Mouse (Mus musculus) small intestine, adult 2 months (tissue): ENCODE measurements at regions not wholly inside any gene's neighbourhood (a gene's known extent, or its start where the extent isn't known, plus 50 kb on each side); places are given as distances from the start of the nearest gene placed in this dataset.

Experiments used
- H3K27ac ChIP-seq: fragments of 200-500 bp; 2 replicates; pipeline ENCODE4 v1.5.1; 2012; ENCODE audit warnings: low read depth, low read length, control low read depth, inconsistent platforms; ENCODE audit not compliant: insufficient read depth
- H3K27me3 ChIP-seq: fragments of 200-500 bp; 2 replicates; pipeline ENCODE4 v1.6.1; 2012; ENCODE audit warnings: mild to moderate bottlenecking, moderate library complexity, low read length, inconsistent platforms; ENCODE audit not compliant: control insufficient read depth, insufficient read depth
- H3K36me3 ChIP-seq: fragments of 200-500 bp; 2 replicates; pipeline ENCODE4 v1.6.1; 2012; ENCODE audit warnings: mild to moderate bottlenecking, low read length, control low read depth, inconsistent platforms; ENCODE audit not compliant: control insufficient read depth, insufficient read depth
- H3K4me1 ChIP-seq: fragments of 200-500 bp; 2 replicates; pipeline ENCODE4 v1.6.1; 2012; ENCODE audit warnings: low read length, inconsistent platforms, mixed read lengths; ENCODE audit not compliant: control insufficient read depth, insufficient read depth, insufficient read length
- H3K4me3 ChIP-seq: fragments of 200-500 bp; 2 replicates; pipeline ENCODE4 v1.5.1; 2012; ENCODE audit warnings: low read depth, mild to moderate bottlenecking, control low read depth, inconsistent platforms, low read length, moderate library complexity
- CTCF ChIP-seq: fragments of 200-500 bp; IDR thresholded peaks from 2 replicates; pipeline ENCODE4 v1.5.1; 2012; ENCODE audit warnings: low read depth, mild to moderate bottlenecking, control low read depth, inconsistent platforms, low read length, moderate library complexity, mixed read lengths; ENCODE audit not compliant: insufficient replicate concordance, insufficient read length; ENCODE audit errors: extremely low read depth
- POLR2A ChIP-seq: fragments of 200-500 bp; IDR thresholded peaks from 2 replicates; pipeline ENCODE4 v1.6.1; 2012; ENCODE audit warnings: low read depth, mild to moderate bottlenecking, control low read depth, inconsistent platforms, low read length, moderate library complexity
- WGBS: fragments of 180-500 bp; shearing (Covaris S2); methylation state at CpG from one replicate; pipeline ENCODE4 v1.1.7; 2018; 5-methylcytosine and 5-hydroxymethylcytosine counted together

DNA sequence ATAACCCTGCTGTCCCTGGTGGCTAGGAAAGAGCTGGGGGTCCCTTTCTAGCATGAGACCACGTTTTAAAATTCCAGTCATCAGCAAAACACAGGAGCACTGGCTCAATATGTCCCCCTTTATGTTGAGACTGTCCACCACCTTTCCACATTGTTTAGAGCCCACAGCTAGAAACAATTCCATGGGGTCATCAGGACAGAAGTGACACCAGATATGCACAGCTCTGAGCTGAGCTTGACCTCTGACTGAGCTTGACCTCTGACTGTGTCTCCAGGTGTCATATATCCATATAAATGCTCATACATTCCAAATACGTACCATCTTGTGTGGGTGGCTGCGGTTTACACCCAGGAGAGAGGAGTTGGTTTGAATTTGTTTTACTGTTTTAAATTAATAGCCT, 262.1 kb upstream of the Ppargc1a start:
- no peak overlapping the region for H3K4me3 ChIP-seq
- no peaks in the 10 kb centered on the region for H3K4me1 ChIP-seq
- H3K36me3 ChIP-seq, result no peaks in the 10 kb centered on the region
- 59% methylated on average over 3 of the region's 3 CpGs for WGBS
- no peaks in the 10 kb centered on the region for H3K27me3 ChIP-seq
- no peak for TF ChIP-seq POLR2A
- no peak for TF ChIP-seq CTCF
- no peak overlapping the region for H3K27ac ChIP-seq

- Histone ChIP-seq H3K27me3 (no peaks in the 10 kb centered on the region), H3K27ac (no peak overlapping the region), H3K4me3 (no peak overlapping the region), H3K4me1 (no peaks in the 10 kb centered on the region), H3K36me3 (no peaks in the 10 kb centered on the region)
- 87% methylated on average over 5 of the region's 5 CpGs for WGBS
- no peak for TF ChIP-seq CTCF
- TF ChIP-seq POLR2A, result no peak
Measured at GRCm38 (mm10) chr5:51829020-51829419, 261.5 kb upstream of the Ppargc1a start.

- Histone ChIP-seq H3K4me3 (no peak overlapping the region), H3K27me3 (no peaks in the 10 kb centered on the region), H3K4me1 (no peaks in the 10 kb centered on the region), H3K27ac (no peak overlapping the region), H3K36me3 (no peaks in the 10 kb centered on the region)
- TF ChIP-seq CTCF, result no peak
- TF ChIP-seq POLR2A, result no peak
- WGBS, result 78% methylated on average over 1 of the region's 1 CpGs
Measured at GRCm38 (mm10) chr5:51826269-51826668, 258.7 kb upstream of the Ppargc1a start.

DNA sequence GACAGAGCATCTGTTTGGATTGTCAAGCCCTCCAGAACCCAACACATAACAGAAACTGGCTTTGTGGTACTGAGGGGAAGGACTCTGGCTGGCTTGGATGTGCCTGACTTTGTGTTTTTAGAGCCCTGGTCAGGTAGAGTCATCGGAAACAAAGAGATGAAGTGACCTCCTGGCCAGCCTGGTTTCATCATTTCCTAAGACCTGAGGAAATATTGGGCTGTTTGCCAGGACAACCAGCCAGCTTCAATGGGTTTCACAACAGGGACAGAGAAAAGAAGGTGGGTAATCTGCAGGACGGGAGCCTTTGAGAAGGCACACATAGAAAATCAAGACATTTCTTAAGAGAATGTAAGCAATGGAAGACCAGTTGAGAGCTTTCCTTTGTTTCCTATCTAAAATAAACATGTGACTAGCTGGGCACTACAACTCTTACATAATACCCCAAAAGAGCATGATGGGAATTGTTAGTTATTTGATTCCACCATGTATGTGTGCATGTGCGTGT, 258.1 kb upstream of the Ppargc1a start:
- 87% methylated on average over 3 of the region's 3 CpGs for WGBS
- no peaks in the 10 kb centered on the region for H3K4me1 ChIP-seq
- no peaks in the 10 kb centered on the region for H3K36me3 ChIP-seq
- no peak for TF ChIP-seq POLR2A
- no peak for TF ChIP-seq CTCF
- H3K4me3 ChIP-seq, result no peak overlapping the region
- no peak overlapping the region for H3K27ac ChIP-seq
- H3K27me3 ChIP-seq, result no peaks in the 10 kb centered on the region

GRCm38 (mm10) chr5:51824731-51825130, 257.2 kb upstream of the Ppargc1a start:
- Histone ChIP-seq H3K4me3 (no peak overlapping the region), H3K36me3 (no peaks in the 10 kb centered on the region), H3K27ac (no peak overlapping the region), H3K27me3 (no peaks in the 10 kb centered on the region), H3K4me1 (no peaks in the 10 kb centered on the region)
- WGBS, result 38% methylated on average over 4 of the region's 4 CpGs
- no peak for TF ChIP-seq POLR2A
- TF ChIP-seq CTCF, result no peak

- no peak overlapping the region for H3K27ac ChIP-seq
- TF ChIP-seq POLR2A (no peak), CTCF (no peak)
- H3K36me3 ChIP-seq, result no peaks in the 10 kb centered on the region
- no peak overlapping the region for H3K4me3 ChIP-seq
- WGBS, result 83% methylated on average over 2 of the region's 2 CpGs
- no peaks in the 10 kb centered on the region for H3K27me3 ChIP-seq
- H3K4me1 ChIP-seq, result no peaks in the 10 kb centered on the region
Measured at GRCm38 (mm10) chr5:51823657-51824056, 256.1 kb upstream of the Ppargc1a start.

GRCm38 (mm10) chr5:51816258-51816657, 248.7 kb upstream of the Ppargc1a start:
- H3K4me1 ChIP-seq, result no peaks in the 10 kb centered on the region
- H3K4me3 ChIP-seq, result no peak overlapping the region
- 81% methylated on average over 2 of the region's 2 CpGs for WGBS
- H3K27me3 ChIP-seq, result no peaks in the 10 kb centered on the region
- H3K27ac ChIP-seq, result no peak overlapping the region
- no peaks in the 10 kb centered on the region for H3K36me3 ChIP-seq
- TF ChIP-seq CTCF, result no peak
- TF ChIP-seq POLR2A, result no peak
